Mouse (Mus musculus) embryonic facial prominence, embryonic 10.5 days (tissue): ENCODE measurements around the gene 1500009C09Rik. TPM values are rescaled to one million over a fixed set of nuclear protein-coding genes. Genes with fewer than 3 reads are reported as not detected.

Experiments
- DNase-seq: peaks from one replicate; pipeline ENCODE4 v3.0.0-alpha.2; 2017; ENCODE audit warnings: low spot score
- H3K27ac ChIP-seq: fragments of 300-500 bp; sonication (generic); replicated peaks from 2 replicates; pipeline ENCODE4 v1.5.1; 2016; ENCODE audit warnings: mild to moderate bottlenecking
- H3K27me3 ChIP-seq: fragments of 300-500 bp; sonication (generic); replicated peaks from 2 replicates; pipeline ENCODE4 v1.6.1; 2016; ENCODE audit warnings: low read depth, mild to moderate bottlenecking; ENCODE audit not compliant: poor library complexity, severe bottlenecking
- H3K36me3 ChIP-seq: fragments of 300-500 bp; sonication (generic); replicated peaks from 2 replicates; pipeline ENCODE4 v1.6.1; 2016; ENCODE audit warnings: mild to moderate bottlenecking, moderate library complexity
- H3K4me1 ChIP-seq: fragments of 300-500 bp; sonication (generic); 2 replicates; pipeline ENCODE4 v1.6.1; 2016
- H3K4me3 ChIP-seq: fragments of 300-500 bp; sonication (generic); 2 replicates; pipeline ENCODE4 v1.5.1; 2016; ENCODE audit warnings: mild to moderate bottlenecking, moderate library complexity
- H3K9me3 ChIP-seq: fragments of 300-500 bp; sonication (generic); 2 replicates; pipeline ENCODE4 v1.6.1; 2016; ENCODE audit warnings: mild to moderate bottlenecking
- WGBS: fragments of 180-500 bp; shearing (Covaris S2); methylation state at CpG from one replicate; pipeline ENCODE4 v1.1.7; 2016; 5-methylcytosine and 5-hydroxymethylcytosine counted together
- polyA plus RNA-seq: library from polyadenylated mRNA; unstranded; fragments of >200 nt; fragmentation: Nextera tagmentation; extraction: Ambion mirVana; gene quantifications from 2 replicates; pipeline ENCODE4 v1.2.1, GENCODE M21; 2016

1500009C09Rik gene
- polyA plus RNA-seq, 1 experiment from 2014 or later = not detected

- DNase-seq = peak; percentile 79
- WGBS = under 1% methylated on average over 86 of the region's 86 CpGs
- Histone ChIP-seq H3K9me3 (no peaks in the 10 kb centered on the region), H3K4me1 (peaks cover 33% of the 10 kb centered on the region), H3K36me3 (peaks cover 33% of the 10 kb centered on the region), H3K4me3 (peak overlapping the region; percentile 83), H3K27ac (peak overlapping the region; percentile 89), H3K27me3 (peaks cover 48% of the 10 kb centered on the region)
Observed at GRCm38 (mm10) chr15:82274927-82275901, 23.0 kb downstream of the 1500009C09Rik start.

GRCm38 (mm10) chr15:82277591-82277990 is 25.4 kb downstream of the 1500009C09Rik start:
- 88% methylated on average over 5 of the region's 5 CpGs for WGBS
- DNase-seq = no peak
- Histone ChIP-seq H3K36me3 (peaks cover 55% of the 10 kb centered on the region), H3K27me3 (peaks cover 34% of the 10 kb centered on the region), H3K9me3 (no peaks in the 10 kb centered on the region), H3K4me3 (no peak overlapping the region), H3K27ac (no peak overlapping the region), H3K4me1 (peaks cover 33% of the 10 kb centered on the region)

- Histone ChIP-seq H3K9me3 (no peaks in the 10 kb centered on the region), H3K4me3 (no peak overlapping the region), H3K4me1 (peaks cover 21% of the 10 kb centered on the region), H3K27ac (no peak overlapping the region), H3K36me3 (peaks cover 86% of the 10 kb centered on the region), H3K27me3 (0 out of 2 replicates have a peak, but pooled peaks cover 5% of the 10 kb centered on the region)
- 89% methylated on average over 4 of the region's 4 CpGs for WGBS
- no peak for DNase-seq
Observed at GRCm38 (mm10) chr15:82280638-82281037, 28.4 kb downstream of the 1500009C09Rik start.

GRCm38 (mm10) chr15:82286157-82286556 is 34.0 kb downstream of the 1500009C09Rik start:
- Histone ChIP-seq H3K4me1 (no peaks in the 10 kb centered on the region), H3K27me3 (no peaks in the 10 kb centered on the region), H3K27ac (no peak overlapping the region), H3K9me3 (no peaks in the 10 kb centered on the region), H3K4me3 (no peak overlapping the region), H3K36me3 (peaks cover 100% of the 10 kb centered on the region)
- no peak for DNase-seq
- WGBS = 68% methylated on average over 12 of the region's 12 CpGs

- Histone ChIP-seq H3K27me3 (no peaks in the 10 kb centered on the region), H3K9me3 (no peaks in the 10 kb centered on the region), H3K4me3 (no peak overlapping the region), H3K36me3 (peaks cover 66% of the 10 kb centered on the region), H3K4me1 (peaks cover 19% of the 10 kb centered on the region), H3K27ac (no peak overlapping the region)
- DNase-seq = no peak
- WGBS = 90% methylated on average over 7 of the region's 7 CpGs
Observed at GRCm38 (mm10) chr15:82290252-82290651, 38.1 kb downstream of the 1500009C09Rik start.

GRCm38 (mm10) chr15:82292851-82293250 is 40.7 kb downstream of the 1500009C09Rik start:
- WGBS = 28% methylated on average over 5 of the region's 5 CpGs
- H3K27ac ChIP-seq = no peak overlapping the region

GRCm38 (mm10) chr15:82293271-82293711 is 41.1 kb downstream of the 1500009C09Rik start:
- Histone ChIP-seq H3K36me3 (peaks cover 36% of the 10 kb centered on the region), H3K27me3 (no peaks in the 10 kb centered on the region), H3K4me1 (peaks cover 19% of the 10 kb centered on the region), H3K4me3 (peak overlapping the region; percentile 27; the same call in 1 of the 2 replicates), H3K9me3 (no peaks in the 10 kb centered on the region), H3K27ac (no peak overlapping the region)
- WGBS = 20% methylated on average over 7 of the region's 7 CpGs
- DNase-seq = peak; percentile 54

More at GRCm38 (mm10) chr15:82292851-82293250, 40.7 kb downstream of the 1500009C09Rik start:
- Histone ChIP-seq H3K27me3 (no peaks in the 10 kb centered on the region), H3K4me1 (peaks cover 19% of the 10 kb centered on the region), H3K4me3 (peak overlapping the region; percentile 27; the same call in 1 of the 2 replicates), H3K36me3 (peaks cover 40% of the 10 kb centered on the region), H3K9me3 (no peaks in the 10 kb centered on the region)
- DNase-seq = no peak

- DNase-seq = peak; percentile 31
- Histone ChIP-seq H3K27me3 (peaks cover 4% of the 10 kb centered on the region), H3K36me3 (peaks cover 28% of the 10 kb centered on the region), H3K4me3 (no peak overlapping the region), H3K27ac (no peak overlapping the region), H3K4me1 (peaks cover 19% of the 10 kb centered on the region), H3K9me3 (peaks cover 4% of the 10 kb centered on the region; the same call in 1 of the 2 replicates)
- 57% methylated on average over 8 of the region's 8 CpGs for WGBS
Observed at GRCm38 (mm10) chr15:82294059-82294458, 41.9 kb downstream of the 1500009C09Rik start.

GRCm38 (mm10) chr15:82298764-82299561 is 46.8 kb downstream of the 1500009C09Rik start, which contains the start of gene Wbp2nl:
Wbp2nl (plus strand) TSS chr15:82298954.
- H3K27ac ChIP-seq = no peak within 1 kb of the TSS
- no peaks in the 10 kb centered on the region for H3K36me3 ChIP-seq
- peaks cover 5% of the 10 kb centered on the region; the same call in 1 of the 2 replicates for H3K9me3 ChIP-seq
- peaks cover 8% of the 10 kb centered on the region for H3K27me3 ChIP-seq
- H3K4me3 ChIP-seq = 0 out of 2 replicates have a peak within 1 kb of the TSS, but pooled peaks have one; percentile 8
- peaks cover 3% of the 10 kb centered on the region; the same call in 1 of the 2 replicates for H3K4me1 ChIP-seq
- WGBS = 59% methylated on average over 39 of the region's 39 CpGs
- DNase-seq = peak; percentile 26

GRCm38 (mm10) chr15:82307107-82307506 is 54.9 kb downstream of the 1500009C09Rik start:
- H3K27ac ChIP-seq = no peak overlapping the region
- H3K36me3 ChIP-seq = no peaks in the 10 kb centered on the region
- H3K9me3 ChIP-seq = no peaks in the 10 kb centered on the region
- H3K4me1 ChIP-seq = no peaks in the 10 kb centered on the region
- no peak for DNase-seq
- 72% methylated on average over 3 of the region's 3 CpGs for WGBS
- no peaks in the 10 kb centered on the region for H3K27me3 ChIP-seq
- no peak overlapping the region for H3K4me3 ChIP-seq

- H3K9me3 ChIP-seq = no peaks in the 10 kb centered on the region
- WGBS = 82% methylated on average over 3 of the region's 3 CpGs
- no peak overlapping the region for H3K27ac ChIP-seq
- no peaks in the 10 kb centered on the region for H3K36me3 ChIP-seq
- H3K4me1 ChIP-seq = no peaks in the 10 kb centered on the region
- H3K27me3 ChIP-seq = no peaks in the 10 kb centered on the region
- DNase-seq = no peak
- no peak overlapping the region for H3K4me3 ChIP-seq
Observed at GRCm38 (mm10) chr15:82308416-82308815, 56.2 kb downstream of the 1500009C09Rik start.
